Comparison of ENCODE assay signal across 15 mouse cellular contexts in genomic region chr1:64658876-64659275, GRCm38 (mm10). TPM values are rescaled to one million over a fixed set of nuclear protein-coding genes. Genes with fewer than 3 reads are reported as not detected.
A peak's percentile ranks its signal among the peaks of the same experiment; 100 is the strongest.
DNase-seq lines count a peak whose midpoint lies in the region; ATAC-seq and TF ChIP-seq lines count a peak whose summit lies in the region.
"Had no signal": no experiment of that assay in that cellular context is flagged by ENCODE, and none has a peak within 500 bp of the region (broad histone marks: within the 10 kb centered on the region; RNA-seq: fewer than 3 reads in every experiment).

No protein-coding gene starts in this region.

- H3K36me3 ChIP-seq in liver, adult 2 months (ENCODE audit: control insufficient read depth, insufficient read depth, low read length) = no peaks in the 10 kb centered on the region
- H3K36me3 ChIP-seq in embryonic facial prominence, embryonic 14.5 days (ENCODE audit: control insufficient read depth, insufficient read depth, low read length) = no peaks in the 10 kb centered on the region
- H3K36me3 ChIP-seq in heart, embryonic 12.5 days = no peaks in the 10 kb centered on the region
- no peaks in the 10 kb centered on the region for H3K36me3 ChIP-seq in kidney, embryonic 14.5 days (ENCODE audit: control insufficient read depth, insufficient read depth, low read length)
- H3K36me3 ChIP-seq: forebrain, embryonic 10.5 days; G1E had no signal

- H3K9ac ChIP-seq in liver, adult 2 months (ENCODE audit: low read depth, low read length) = no peak overlapping the region
- no peak overlapping the region for H3K9ac ChIP-seq in embryonic facial prominence, embryonic 14.5 days (ENCODE audit: low read depth, low read length)
- no peak overlapping the region for H3K9ac ChIP-seq in heart, embryonic 12.5 days
- no peak overlapping the region for H3K9ac ChIP-seq in kidney, embryonic 14.5 days (ENCODE audit: low read depth, low read length)
- H3K9ac ChIP-seq: liver, embryonic 14.5 days had no signal

- H3K27me3 ChIP-seq in liver, adult 2 months (ENCODE audit: control insufficient read depth, insufficient read depth, low read length) = no peaks in the 10 kb centered on the region
- H3K27me3 ChIP-seq in embryonic facial prominence, embryonic 14.5 days (replicated peaks; ENCODE audit: control insufficient read depth, insufficient read depth, low read length) = no peaks in the 10 kb centered on the region
- H3K27me3 ChIP-seq in heart, embryonic 12.5 days (replicated peaks) = no peaks in the 10 kb centered on the region
- H3K27me3 ChIP-seq in kidney, embryonic 14.5 days (ENCODE audit: control insufficient read depth, insufficient read depth, low read length) = no peaks in the 10 kb centered on the region

- 66% methylated on average over 7 of the region's 7 CpGs for WGBS in liver, adult 2 months
- 33% methylated on average over 7 of the region's 7 CpGs for WGBS in embryonic facial prominence, embryonic 14.5 days
- 57% methylated on average over 7 of the region's 7 CpGs for WGBS in heart, embryonic 12.5 days
- WGBS in kidney, embryonic 14.5 days = 65% methylated on average over 7 of the region's 7 CpGs

- no peak for ATAC-seq in embryonic facial prominence, embryonic 14.5 days (ENCODE audit: low read depth)
- ATAC-seq in heart, embryonic 12.5 days (ENCODE audit: insufficient number of reproducible peaks, low FRiP score) = no peak
- no peak for ATAC-seq in kidney, embryonic 14.5 days (ENCODE audit: low FRiP score, low TSS enrichment)
- ATAC-seq in erythroblast, adult 5-6 weeks (replicated peaks; ENCODE audit: low FRiP score, poor library complexity, severe bottlenecking) = no peak
- ATAC-seq: hindbrain, postnatal 0 days had no signal

- TF ChIP-seq CTCF in liver, adult 2 months (IDR thresholded peaks at IDR 0.05; ENCODE audit: low read depth, low read length) = no peak

- no peaks in the 10 kb centered on the region; the same call in 1 of the 2 replicates for H3K4me1 ChIP-seq in liver, adult 2 months (ENCODE audit: control insufficient read depth, insufficient read depth, low read length)
- H3K4me1 ChIP-seq in embryonic facial prominence, embryonic 14.5 days (ENCODE audit: control insufficient read depth, insufficient read depth, low read length) = no peaks in the 10 kb centered on the region
- no peaks in the 10 kb centered on the region for H3K4me1 ChIP-seq in heart, embryonic 12.5 days (replicated peaks)
- no peaks in the 10 kb centered on the region for H3K4me1 ChIP-seq in kidney, embryonic 14.5 days (ENCODE audit: control insufficient read depth, insufficient read depth, low read length)

- no peak overlapping the region for H3K4me3 ChIP-seq in liver, adult 2 months (ENCODE audit: insufficient read depth, low read depth, low read length)
- H3K4me3 ChIP-seq in embryonic facial prominence, embryonic 14.5 days (ENCODE audit: low read depth, low read length) = no peak overlapping the region
- H3K4me3 ChIP-seq in heart, embryonic 12.5 days = no peak overlapping the region
- H3K4me3 ChIP-seq in kidney, embryonic 14.5 days (ENCODE audit: low read length) = no peak overlapping the region
- H3K4me3 ChIP-seq: forebrain, embryonic 10.5 days had no signal

- H3K9me3 ChIP-seq in embryonic facial prominence, embryonic 14.5 days (ENCODE audit: control insufficient read depth, low read length) = no peaks in the 10 kb centered on the region
- no peaks in the 10 kb centered on the region for H3K9me3 ChIP-seq in heart, embryonic 12.5 days (replicated peaks)
- H3K9me3 ChIP-seq in kidney, embryonic 14.5 days (ENCODE audit: control insufficient read depth, low read length) = no peaks in the 10 kb centered on the region
- H3K9me3 ChIP-seq: forebrain, embryonic 10.5 days; G1E had no signal

- peak overlapping the region; percentile 68 for H3K27ac ChIP-seq in liver, adult 2 months (replicated peaks; ENCODE audit: insufficient read depth, low read depth, low read length)
- H3K27ac ChIP-seq in embryonic facial prominence, embryonic 14.5 days (replicated peaks; ENCODE audit: low read depth, low read length) = no peak overlapping the region; the same call in 1 of the 2 replicates
- H3K27ac ChIP-seq in heart, embryonic 12.5 days (ENCODE audit: poor library complexity, severe bottlenecking) = peak overlapping the region; percentile 60; the same call in 1 of the 2 replicates
- peak overlapping the region; percentile 75; the same call in 1 of the 2 replicates for H3K27ac ChIP-seq in kidney, embryonic 14.5 days (ENCODE audit: low read depth, low read length)
- H3K27ac ChIP-seq: forebrain, embryonic 10.5 days; hindbrain, postnatal 0 days; liver, embryonic 14.5 days had no signal

- peak; percentile 5 for DNase-seq in liver, adult 2 months (ENCODE audit: extremely low read depth, low read depth, low spot score)
- no peak for DNase-seq in liver
- peak; percentile 56 for DNase-seq in embryonic facial prominence, embryonic 14.5 days (ENCODE audit: low spot score)
- no peak for DNase-seq in spleen, postnatal 14 days (ENCODE audit: low spot score in 2 of 2)
- DNase-seq: adrenal gland, postnatal 10 days; cerebellum, adult 9-11 months; spleen, adult 18-20 months; thymus, adult 18-20 months had no signal

- no peaks in the 10 kb centered on the region for H3K79me2 ChIP-seq in liver, adult 2 months (ENCODE audit: control insufficient read depth, insufficient read depth, low read length)

- no peak for TF ChIP-seq POLR2A in liver, adult 2 months (IDR thresholded peaks at IDR 0.05; ENCODE audit: extremely low read depth, insufficient read depth, low read length)

- no peak overlapping the region; the same call in 1 of the 2 replicates for H3K4me2 ChIP-seq in embryonic facial prominence, embryonic 14.5 days (ENCODE audit: low read depth, low read length)
- no peak overlapping the region for H3K4me2 ChIP-seq in heart, embryonic 12.5 days
- no peak overlapping the region for H3K4me2 ChIP-seq in kidney, embryonic 14.5 days (replicated peaks; ENCODE audit: low read depth, low read length)

RNA-seq across cellular contexts. Expression of gene Ccnyl1, which starts 31.4 kb away (rescaled TPM):
- total RNA-seq in liver, adult 2 months (2014; rRNA removed) = 3.6 and 3.9 TPM in 2 replicates
- 5.8 and 6.0 TPM in 2 replicates for polyA plus RNA-seq in liver, adult 2 months (2012; rRNA removed)
- polyA plus RNA-seq in embryonic facial prominence, embryonic 14.5 days (2014; fragmentation: Nextera tagmentation; extraction: Ambion mirVana) = 8.3 and 8.4 TPM in 2 replicates
- 4.1 and 4.2 TPM in 2 replicates for polyA plus RNA-seq in heart, embryonic 12.5 days (2016; fragmentation: Nextera tagmentation; extraction: Ambion mirVana)
- polyA plus RNA-seq in kidney, embryonic 14.5 days (2014; fragmentation: Nextera tagmentation; extraction: Ambion mirVana) = 9.0 and 11.3 TPM in 2 replicates
- total RNA-seq in erythroblast, adult 5-6 weeks (2015; ENCODE audit: low replicate concordance) = 2.5 and 2.9 TPM in 2 replicates
- 1.4 and 6.6 TPM in 2 replicates for total RNA-seq in erythroblast, adult 5-6 weeks (2017; ENCODE audit: low replicate concordance)

RNA-seq across cellular contexts. Expression of gene Mettl21a, which starts 41.8 kb away (rescaled TPM):
- total RNA-seq in liver, adult 2 months (2014; rRNA removed) = 6.9 and 7.0 TPM in 2 replicates
- polyA plus RNA-seq in liver, adult 2 months (2012; rRNA removed) = 6.0 and 9.1 TPM in 2 replicates
- 26.4 TPM in 2 replicates for polyA plus RNA-seq in embryonic facial prominence, embryonic 14.5 days (2014; fragmentation: Nextera tagmentation; extraction: Ambion mirVana)
- 9.9 and 11.2 TPM in 2 replicates for polyA plus RNA-seq in heart, embryonic 12.5 days (2016; fragmentation: Nextera tagmentation; extraction: Ambion mirVana)
- 16.9 and 20.4 TPM in 2 replicates for polyA plus RNA-seq in kidney, embryonic 14.5 days (2014; fragmentation: Nextera tagmentation; extraction: Ambion mirVana)
- 1.9 TPM in 1 of 2 replicates, not detected in the other for total RNA-seq in erythroblast, adult 5-6 weeks (2015; ENCODE audit: low replicate concordance)
- 2.0 and 4.7 TPM in 2 replicates for total RNA-seq in erythroblast, adult 5-6 weeks (2017; ENCODE audit: low replicate concordance)

Comparison
In these comparisons a context has a peak if more than half of its experiments do, and no peak if none do; other contexts are left out.
1. DNase-seq: peak in liver, adult 2 months (single experiment) and embryonic facial prominence, embryonic 14.5 days (single experiment); none in liver (single experiment) and spleen, postnatal 14 days (0 of 2).